Mouse (Mus musculus) G1E (cell line): ENCODE measurements at regions not wholly inside any gene's neighbourhood (a gene's known extent, or its start where the extent isn't known, plus 50 kb on each side); places are given as distances from the start of the nearest gene placed in this dataset.

ENCODE experiments used
- ATAC-seq: 2 replicates; pipeline ENCODE4 v1.8.0; 2016; ENCODE audit warnings: mild to moderate bottlenecking; ENCODE audit not compliant: insufficient number of reproducible peaks, poor library complexity, low FRiP score, severe bottlenecking; ENCODE audit errors: extremely low read depth
- DNase-seq: peaks from one replicate; pipeline ENCODE4 v3.0.0; 2012; ENCODE audit warnings: low spot score
- H3K27me3 ChIP-seq: 2 replicates; pipeline ENCODE4 v1.6.1; 2012; ENCODE audit warnings: mild to moderate bottlenecking, low read length, inconsistent platforms; ENCODE audit not compliant: insufficient read depth
- H3K36me3 ChIP-seq: replicated peaks from 2 replicates; pipeline ENCODE3; 2012; ENCODE audit warnings: mild to moderate bottlenecking, inconsistent platforms
- H3K4me1 ChIP-seq: 2 replicates; pipeline ENCODE4 v1.6.1; 2012; ENCODE audit warnings: low read depth, low read length, inconsistent platforms, mixed read lengths; ENCODE audit not compliant: insufficient read depth
- H3K4me3 ChIP-seq: 2 replicates; pipeline ENCODE4 v1.5.1; 2012; ENCODE audit warnings: low read depth, mild to moderate bottlenecking, inconsistent platforms, low read length, moderate library complexity, mixed read lengths
- H3K9me3 ChIP-seq: replicated peaks from 2 replicates; pipeline ENCODE4 v1.6.1; 2012; ENCODE audit warnings: inconsistent platforms
- CTCF ChIP-seq: IDR thresholded peaks from 2 replicates; pipeline ENCODE4 v1.5.1; 2012; ENCODE audit warnings: low read depth, low read length, inconsistent platforms, mixed read lengths
- GATA1 ChIP-seq: IDR thresholded peaks from 2 replicates; pipeline ENCODE4 v1.6.1; 2012; ENCODE audit warnings: borderline replicate concordance, low read length, inconsistent platforms, mixed read lengths
- GATA2 ChIP-seq: IDR thresholded peaks from 2 replicates; pipeline ENCODE4 v1.6.1; 2012; ENCODE audit warnings: low read depth, low read length, inconsistent platforms, borderline replicate concordance
- POLR2AphosphoS5 ChIP-seq: IDR thresholded peaks from 2 replicates; pipeline ENCODE4 v1.6.1; 2012; ENCODE audit warnings: low read depth, low read length, inconsistent platforms; ENCODE audit not compliant: insufficient replicate concordance
- TAL1 ChIP-seq: conservative IDR thresholded peaks from 2 replicates; pipeline ENCODE4 v1.6.1; 2012; ENCODE audit warnings: low read depth, low read length, inconsistent platforms, mixed read lengths

DNA sequence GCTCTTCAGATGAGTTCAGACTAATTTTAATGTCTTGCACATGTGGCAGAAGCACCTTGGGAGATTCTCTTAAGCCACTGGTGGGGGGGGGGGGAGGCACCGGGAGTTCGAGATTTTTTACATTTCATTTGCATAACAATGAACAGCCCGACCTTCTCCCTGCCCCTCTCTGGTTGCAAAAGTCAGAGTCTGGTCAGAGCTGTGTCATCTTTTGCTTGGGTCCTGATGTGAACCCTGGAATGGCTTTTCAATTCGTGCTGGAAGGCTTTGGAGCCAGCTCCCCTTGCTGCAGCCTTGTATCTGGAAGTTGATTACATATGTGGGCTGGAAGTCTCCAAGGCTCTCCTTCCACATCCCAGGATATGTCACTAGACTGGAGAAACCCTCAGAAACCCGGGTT is 365.7 kb upstream of the Tbx3 start:
- DNase-seq, result no peak
- ATAC-seq, result no peak
- TF ChIP-seq GATA2, result no peak
- no peak for TF ChIP-seq CTCF
- no peak for TF ChIP-seq POLR2AphosphoS5
- Histone ChIP-seq H3K36me3 (no peaks in the 10 kb centered on the region), H3K27me3 (no peaks in the 10 kb centered on the region), H3K9me3 (peaks cover 71% of the 10 kb centered on the region), H3K4me1 (no peaks in the 10 kb centered on the region), H3K4me3 (no peak overlapping the region)

DNA sequence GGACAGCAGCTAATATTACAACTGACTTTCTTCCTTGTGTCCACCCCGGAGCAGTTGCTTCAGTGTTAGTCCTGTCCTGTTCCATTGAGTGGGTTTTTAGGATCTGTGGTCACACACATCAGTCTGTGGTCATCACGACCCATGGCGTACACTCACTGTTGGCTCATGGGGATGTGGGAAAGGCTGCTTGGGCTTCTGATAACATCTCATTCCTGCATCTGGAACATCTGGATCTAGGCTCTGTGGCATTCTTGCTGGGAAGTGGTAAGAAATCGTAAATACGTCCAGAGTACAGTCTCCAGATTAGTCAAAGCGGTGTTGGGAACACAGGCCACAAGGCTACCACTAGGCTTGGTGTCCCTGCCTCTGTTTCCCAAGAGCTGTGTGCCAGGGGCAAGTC is 362.7 kb upstream of the Tbx3 start:
- no peak for DNase-seq
- no peak for ATAC-seq
- H3K9me3 ChIP-seq, result peaks cover 79% of the 10 kb centered on the region

DNA sequence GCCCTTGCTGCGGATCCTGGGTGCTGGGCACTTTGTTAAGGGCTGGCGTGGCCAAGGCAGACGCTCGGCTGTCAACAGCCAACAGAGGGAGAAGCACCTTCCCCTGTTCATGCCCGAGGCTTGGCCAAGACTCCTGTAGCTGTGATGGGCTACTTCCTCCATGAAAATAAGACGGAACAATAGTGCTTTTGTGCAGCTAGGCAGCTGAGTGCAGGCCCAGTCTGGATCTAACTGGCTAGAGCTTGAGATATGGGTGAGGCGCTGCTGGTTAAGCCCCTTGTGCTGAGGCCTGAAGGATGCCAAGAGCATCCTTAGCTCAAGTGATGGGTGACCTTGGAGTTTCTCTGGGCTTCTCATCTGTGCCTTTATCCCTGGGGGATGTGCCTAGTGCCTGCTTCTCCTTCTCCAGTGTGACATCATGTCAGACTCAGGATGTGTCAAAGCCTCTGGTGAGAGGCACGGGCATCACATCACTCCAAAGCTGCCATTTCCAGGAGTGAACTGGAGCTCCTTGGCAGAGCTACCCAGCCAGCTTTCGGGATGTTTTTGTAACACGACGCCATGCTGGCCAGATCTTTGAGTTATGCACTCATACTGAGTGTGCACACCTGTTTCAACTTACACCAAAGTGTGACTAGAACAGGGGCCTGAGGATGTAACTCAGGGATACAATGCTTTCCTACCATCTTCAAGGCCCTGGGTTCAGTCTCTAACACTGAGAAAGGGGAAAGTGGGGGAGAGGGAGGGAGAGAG is 360.1 kb upstream of the Tbx3 start:
- no peak for ATAC-seq
- DNase-seq, result no peak
- peaks cover 88% of the 10 kb centered on the region for H3K9me3 ChIP-seq

More for the DNA sequence above, 362.7 kb upstream of the Tbx3 start:
- TF ChIP-seq TAL1 (no peak), GATA2 (no peak), GATA1 (no peak), CTCF (no peak), POLR2AphosphoS5 (no peak)
- no peak overlapping the region for H3K4me3 ChIP-seq
- no peaks in the 10 kb centered on the region for H3K36me3 ChIP-seq
- no peaks in the 10 kb centered on the region for H3K27me3 ChIP-seq
- H3K4me1 ChIP-seq, result no peaks in the 10 kb centered on the region

DNA sequence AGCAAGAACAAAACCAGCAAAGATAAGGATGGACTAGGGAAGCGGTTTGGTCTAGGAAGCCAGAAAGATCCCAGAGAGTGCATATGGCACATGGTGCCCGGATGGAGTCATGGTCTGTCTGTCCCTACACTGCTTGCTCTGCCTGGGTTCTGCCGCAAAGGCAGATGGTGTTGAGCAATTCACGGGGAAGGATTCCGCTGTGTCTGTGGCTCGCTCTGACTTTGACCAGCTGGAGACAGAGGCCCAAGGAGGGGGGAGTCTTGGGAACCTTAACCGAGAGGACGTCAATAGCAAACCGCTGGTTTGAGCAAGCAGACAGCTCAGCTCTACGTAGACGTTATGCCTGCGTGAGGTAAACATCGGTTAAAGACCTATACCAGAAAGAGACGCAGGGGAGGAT is 357.7 kb upstream of the Tbx3 start:
- no peak overlapping the region for H3K4me3 ChIP-seq
- ATAC-seq (no peak), DNase-seq (no peak)
- H3K36me3 ChIP-seq, result no peaks in the 10 kb centered on the region
- H3K4me1 ChIP-seq, result no peaks in the 10 kb centered on the region
- TF ChIP-seq GATA1, result no peak
- TF ChIP-seq TAL1, result no peak
- TF ChIP-seq GATA2, result no peak
- TF ChIP-seq POLR2AphosphoS5, result no peak
- TF ChIP-seq CTCF, result no peak
- H3K27me3 ChIP-seq, result no peaks in the 10 kb centered on the region
- H3K9me3 ChIP-seq, result peaks cover 81% of the 10 kb centered on the region

More for the DNA sequence above, 360.1 kb upstream of the Tbx3 start:
- Histone ChIP-seq H3K36me3 (no peaks in the 10 kb centered on the region), H3K4me1 (no peaks in the 10 kb centered on the region), H3K27me3 (no peaks in the 10 kb centered on the region), H3K4me3 (no peak overlapping the region)
- no peak for TF ChIP-seq CTCF
- no peak for TF ChIP-seq POLR2AphosphoS5
- no peak for TF ChIP-seq TAL1
- TF ChIP-seq GATA1, result no peak
- no peak for TF ChIP-seq GATA2

DNA sequence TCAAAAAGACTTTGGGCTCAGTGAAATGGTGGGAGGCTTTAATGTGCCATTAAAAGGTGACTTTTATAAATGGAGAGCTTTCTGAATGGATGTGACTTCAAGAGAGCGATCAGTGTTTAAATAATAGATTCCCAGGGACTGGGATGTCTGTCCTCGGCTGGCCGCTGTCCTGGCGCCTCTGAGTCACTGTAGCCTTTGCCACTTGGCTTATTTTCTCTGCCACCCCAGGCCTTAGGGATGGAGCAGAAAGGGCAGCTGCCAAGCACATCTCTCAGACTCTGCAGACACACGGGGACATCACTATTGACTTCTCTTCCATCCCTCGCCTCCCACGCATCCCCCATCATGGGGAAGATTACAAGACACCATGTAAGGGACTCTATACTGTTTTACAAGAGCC is 355.3 kb upstream of the Tbx3 start:
- Histone ChIP-seq H3K36me3 (no peaks in the 10 kb centered on the region), H3K4me1 (no peaks in the 10 kb centered on the region), H3K4me3 (no peak overlapping the region), H3K9me3 (peaks cover 80% of the 10 kb centered on the region), H3K27me3 (no peaks in the 10 kb centered on the region)
- no peak for DNase-seq
- no peak for TF ChIP-seq GATA2
- TF ChIP-seq CTCF, result no peak
- TF ChIP-seq POLR2AphosphoS5, result no peak
- TF ChIP-seq TAL1, result no peak
- no peak for TF ChIP-seq GATA1
- no peak for ATAC-seq

DNA sequence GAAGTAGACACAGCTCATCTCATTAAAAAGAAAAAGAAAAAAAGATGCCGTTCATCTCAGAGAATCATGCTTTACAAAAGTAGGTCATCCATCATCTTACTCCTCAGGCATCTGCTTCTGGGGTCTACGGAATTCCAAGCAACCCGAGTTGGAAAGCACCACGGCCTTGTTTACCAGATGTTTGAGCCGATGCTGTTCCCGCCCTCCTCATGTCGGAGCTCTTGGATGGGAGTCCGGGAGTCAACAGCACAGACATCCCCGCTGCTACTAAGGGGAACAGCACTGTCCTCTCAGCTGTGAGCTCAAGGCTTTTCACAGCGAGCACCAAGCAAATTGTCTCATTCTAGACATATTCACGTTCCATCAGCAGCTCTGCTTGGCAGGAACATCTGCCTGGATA is 352.9 kb upstream of the Tbx3 start:
- Histone ChIP-seq H3K4me3 (no peak overlapping the region), H3K27me3 (no peaks in the 10 kb centered on the region), H3K4me1 (no peaks in the 10 kb centered on the region), H3K36me3 (no peaks in the 10 kb centered on the region), H3K9me3 (peaks cover 80% of the 10 kb centered on the region)
- ATAC-seq (no peak), DNase-seq (no peak)
- TF ChIP-seq GATA1 (no peak), GATA2 (no peak), POLR2AphosphoS5 (no peak), CTCF (no peak), TAL1 (no peak)

DNA sequence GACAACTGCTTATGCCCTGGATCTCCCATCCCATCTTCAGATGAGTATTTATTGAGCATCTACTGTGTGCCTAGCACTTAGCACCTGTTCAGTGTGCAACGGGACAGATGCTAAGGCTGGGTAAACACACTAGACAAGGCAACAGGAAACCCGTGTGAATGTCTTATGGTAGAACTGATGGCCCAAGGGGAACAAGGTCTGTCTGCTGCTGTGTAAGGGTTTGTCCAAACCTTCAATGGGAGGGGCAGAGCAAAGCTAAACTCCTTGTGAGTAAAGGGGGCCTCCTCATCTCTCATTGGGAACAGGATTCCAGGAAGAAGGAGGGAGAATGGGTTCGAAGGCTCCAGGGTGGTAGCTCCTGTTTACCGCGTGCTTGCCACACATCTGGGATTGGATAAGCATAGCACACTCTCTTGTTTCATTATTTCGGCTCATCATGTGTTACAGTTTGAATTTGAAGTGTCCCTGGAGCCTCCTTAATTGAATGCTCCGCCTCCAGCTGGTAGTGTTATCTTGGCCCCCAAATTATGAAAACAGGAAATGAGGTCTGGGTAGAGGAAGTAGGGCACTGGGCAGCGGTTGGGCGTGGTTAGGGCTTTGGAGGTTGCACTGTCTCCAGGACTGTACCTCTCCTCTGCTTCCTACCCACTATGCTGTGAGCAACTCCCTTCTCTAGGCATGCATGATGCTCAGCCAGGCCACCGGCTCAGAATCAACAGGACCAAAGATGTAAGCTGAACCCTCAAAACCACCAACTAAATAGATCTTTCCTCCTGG is 348.9 kb upstream of the Tbx3 start:
- H3K36me3 ChIP-seq, result no peaks in the 10 kb centered on the region
- H3K9me3 ChIP-seq, result peaks cover 86% of the 10 kb centered on the region
- TF ChIP-seq POLR2AphosphoS5, result no peak
- TF ChIP-seq GATA1, result no peak
- TF ChIP-seq GATA2, result no peak
- TF ChIP-seq CTCF, result no peak
- no peak for TF ChIP-seq TAL1
- DNase-seq, result no peak
- no peak overlapping the region for H3K4me3 ChIP-seq
- no peak for ATAC-seq
- H3K4me1 ChIP-seq, result no peaks in the 10 kb centered on the region
- no peaks in the 10 kb centered on the region for H3K27me3 ChIP-seq
